Mouse (Mus musculus) kidney, adult 10 weeks (tissue): ENCODE results near the gene Asb7. TPM values are rescaled to one million over a fixed set of nuclear protein-coding genes. Genes with fewer than 3 reads are reported as not detected.

Experiments
- polyA plus RNA-seq: library from polyadenylated mRNA; stranded (reverse); fragments of 350-450 nt; fragmentation: Illumina TruSeq; extraction: RNeasy Lipid Tissue Mini Kit (QIAGEN cat#74804); gene quantifications from one replicate; pipeline ENCODE4 v1.2.3, GENCODE M21; 2014; ENCODE audit warnings: low read depth, low replicate concordance

Asb7 gene
- polyA plus RNA-seq: 18.4 TPM

DNA sequence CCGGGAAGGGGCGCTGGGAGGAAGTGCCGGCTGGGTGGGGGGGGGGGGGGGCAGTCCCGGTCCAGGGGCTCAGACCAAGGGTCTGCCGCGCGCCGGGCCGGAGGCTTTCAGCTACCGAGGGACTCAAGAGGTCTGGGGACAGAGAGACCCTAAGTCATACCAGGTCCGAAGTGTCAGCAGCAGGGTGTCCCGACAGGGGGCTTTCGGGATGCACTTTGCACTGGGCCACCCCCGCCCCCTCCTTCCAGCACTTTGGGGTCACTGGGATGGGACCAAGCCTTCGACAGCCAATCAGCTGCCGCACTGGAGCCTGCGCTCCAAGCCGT is at the start of gene Asb7:
Gene Asb7, minus strand, starts transcription at position 303 of the 326 bp plus-strand sequence.

DNA sequence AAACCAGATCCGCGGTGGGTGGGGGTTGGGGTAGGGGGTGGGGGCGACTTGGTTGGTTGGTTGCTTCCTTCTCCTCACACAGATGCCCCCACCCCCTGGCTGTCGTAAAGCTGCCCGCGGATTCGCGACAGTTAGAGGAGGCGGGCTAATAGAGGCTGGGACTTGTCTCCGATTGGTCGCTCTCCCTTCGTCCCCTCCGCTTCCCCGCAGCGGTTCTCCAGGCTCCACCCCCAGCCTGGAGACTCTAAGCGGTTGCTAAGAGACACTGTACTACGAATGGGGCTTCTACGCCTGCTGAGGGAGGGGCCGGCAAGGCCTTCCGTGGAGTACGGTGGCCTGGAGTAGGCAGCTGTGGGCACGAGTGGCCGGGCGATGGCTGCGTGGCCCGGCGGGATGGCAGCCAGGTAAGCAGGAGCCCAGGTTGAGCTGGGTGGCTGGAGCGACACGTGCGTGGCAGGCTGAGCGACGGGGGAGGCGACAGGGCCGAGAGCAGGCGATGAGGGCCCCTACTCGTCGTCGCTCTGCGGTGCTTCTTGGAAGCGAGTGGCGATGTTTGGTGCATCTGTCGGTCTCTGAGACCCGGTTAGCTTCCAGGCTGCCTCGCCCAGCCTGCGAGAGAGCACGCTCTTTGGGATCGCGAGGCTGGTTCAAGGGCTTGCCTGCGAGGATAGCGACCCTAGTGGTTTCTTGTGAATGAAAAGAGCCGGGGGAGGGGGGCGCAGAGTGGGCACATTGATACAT is 394 bp upstream of the Asb7 start, which contains the start of gene Lins1:
Gene Lins1, plus strand, starts transcription at position 270 of the 741 bp plus-strand sequence.

Other genes starting within 250 kb of the Asb7 start
- 8.7 TPM for gene Lins1, start 293 bp upstream of the Asb7 start, polyA plus RNA-seq
- gene Cers3, start 53.9 kb upstream of the Asb7 start, polyA plus RNA-seq: 1.1 TPM
- gene Adamts17, start 150.1 kb upstream of the Asb7 start, polyA plus RNA-seq: not detected